Mouse (Mus musculus): ENCODE data around the gene Vcp.

- no peak for TF ChIP-seq CTCF (IDR thresholded peaks at IDR 0.05; ENCODE audit: control insufficient read depth, insufficient read depth, insufficient replicate concordance, low read depth, low read length)
- TF ChIP-seq POLR2A (IDR thresholded peaks at IDR 0.05; ENCODE audit: control insufficient read depth, low read depth, low read length), result no peak
These were observed 41.4 kb downstream of the Vcp start for GRCm38 (mm10) chr4:42958942-42959341.
